Mouse (Mus musculus): ENCODE data around the gene Reln. TPM values are rescaled to one million over a fixed set of nuclear protein-coding genes. Genes with fewer than 3 reads are reported as not detected.

Gene Reln
- polyA plus RNA-seq, 1 experiment from 2014 or later, result 10.6 TPM

DNA sequence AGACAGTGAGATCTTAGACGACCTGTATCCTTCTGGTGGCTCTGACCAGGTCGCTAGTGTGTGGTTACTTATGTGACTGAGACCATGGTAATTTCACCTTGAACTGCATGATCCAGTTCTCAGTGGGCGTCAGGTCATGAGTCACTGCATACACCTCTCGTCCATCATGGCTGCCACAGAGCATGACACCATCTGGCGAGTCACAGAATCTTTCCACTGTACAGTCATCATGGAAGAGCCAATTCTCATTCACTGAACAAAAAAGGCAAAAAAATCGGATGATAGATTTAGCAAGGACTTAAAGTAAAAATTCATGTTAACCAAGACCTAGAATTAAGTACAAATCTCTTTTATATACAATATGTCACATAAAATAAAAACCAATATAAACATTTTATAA lies 424.2 kb downstream of the Reln start:
- H3K4me3 ChIP-seq (ENCODE audit: low read depth, low read length), result no peak overlapping the region
- 78% methylated on average over 6 of the region's 6 CpGs for WGBS
- ATAC-seq (ENCODE audit: low FRiP score) (no peak), DNase-seq (ENCODE audit: low spot score) (no peak)
- no peak overlapping the region for H3K9ac ChIP-seq (ENCODE audit: low read depth, low read length)
- H3K9me3 ChIP-seq (ENCODE audit: control insufficient read depth, low read length), result no peaks in the 10 kb centered on the region
- no peaks in the 10 kb centered on the region for H3K27me3 ChIP-seq (ENCODE audit: control insufficient read depth, insufficient read depth, low read length)
- no peaks in the 10 kb centered on the region for H3K36me3 ChIP-seq (ENCODE audit: control insufficient read depth, insufficient read depth, low read length)
- no peaks in the 10 kb centered on the region for H3K4me1 ChIP-seq (replicated peaks; ENCODE audit: control insufficient read depth, insufficient read depth, low read length)
- no peak overlapping the region for H3K4me2 ChIP-seq (replicated peaks; ENCODE audit: low read depth, low read length)
- H3K27ac ChIP-seq (ENCODE audit: low read depth, low read length), result no peak overlapping the region

DNA sequence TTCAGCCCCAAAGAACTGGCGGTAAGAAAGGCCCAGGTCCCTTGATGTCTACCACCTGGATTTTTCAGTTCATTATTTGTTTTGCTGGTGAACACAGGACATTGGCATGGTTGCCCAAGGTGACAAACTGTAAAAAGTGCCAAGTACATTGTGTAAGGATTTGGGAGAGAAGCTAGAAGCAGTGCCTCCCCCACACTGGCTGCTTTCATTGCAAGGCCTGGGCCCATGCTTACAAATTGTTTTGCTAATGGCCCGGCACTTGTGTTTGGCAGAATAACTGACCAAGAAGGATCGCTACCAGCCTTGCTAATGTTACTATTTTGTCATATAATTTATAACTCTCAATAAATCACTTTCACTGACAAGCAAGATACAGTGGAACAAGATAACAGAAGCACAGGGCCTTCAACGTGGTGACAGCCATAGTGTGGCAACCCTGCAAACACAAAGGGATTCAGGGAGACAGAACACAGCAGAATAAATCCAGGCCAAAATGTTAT lies 425.2 kb downstream of the Reln start:
- DNase-seq (ENCODE audit: low spot score), result no peak
- no peaks in the 10 kb centered on the region for H3K9me3 ChIP-seq (ENCODE audit: control insufficient read depth, low read length)
- H3K27ac ChIP-seq (ENCODE audit: low read depth, low read length), result no peak overlapping the region
- no peaks in the 10 kb centered on the region for H3K36me3 ChIP-seq (ENCODE audit: control insufficient read depth, insufficient read depth, low read length)
- H3K9ac ChIP-seq (ENCODE audit: low read depth, low read length), result no peak overlapping the region
- no peak overlapping the region for H3K4me3 ChIP-seq (ENCODE audit: low read depth, low read length)
- no peak overlapping the region for H3K4me2 ChIP-seq (replicated peaks; ENCODE audit: low read depth, low read length)
- no peaks in the 10 kb centered on the region for H3K27me3 ChIP-seq (ENCODE audit: control insufficient read depth, insufficient read depth, low read length)
- WGBS, result 76% methylated on average over 4 of the region's 4 CpGs
- ATAC-seq (ENCODE audit: low FRiP score), result no peak
- no peaks in the 10 kb centered on the region for H3K4me1 ChIP-seq (replicated peaks; ENCODE audit: control insufficient read depth, insufficient read depth, low read length)

DNA sequence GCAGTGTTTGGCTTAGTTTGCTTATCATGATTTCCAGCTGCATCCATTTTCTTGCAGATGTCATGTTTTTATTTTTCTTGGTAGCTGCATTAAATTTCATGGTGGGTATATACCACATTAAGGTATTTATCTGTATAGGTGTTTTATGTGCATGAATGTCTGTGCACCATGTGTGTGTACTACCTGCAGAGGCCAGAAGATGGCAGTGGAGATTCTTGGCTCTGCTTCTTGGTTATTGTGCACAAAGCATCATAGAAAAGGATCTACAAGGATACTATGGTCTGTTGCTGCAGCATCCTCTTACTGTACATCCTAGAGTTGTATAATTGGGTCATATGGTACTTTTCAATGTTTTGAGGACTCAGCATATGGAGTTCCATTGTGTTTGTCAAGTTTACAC lies 428.5 kb downstream of the Reln start:
- Histone ChIP-seq H3K27ac (ENCODE audit: low read depth, low read length) (no peak overlapping the region), H3K27me3 (ENCODE audit: control insufficient read depth, insufficient read depth, low read length) (no peaks in the 10 kb centered on the region), H3K36me3 (ENCODE audit: control insufficient read depth, insufficient read depth, low read length) (no peaks in the 10 kb centered on the region), H3K4me2 (replicated peaks; ENCODE audit: low read depth, low read length) (no peak overlapping the region), H3K4me1 (replicated peaks; ENCODE audit: control insufficient read depth, insufficient read depth, low read length) (no peaks in the 10 kb centered on the region), H3K4me3 (ENCODE audit: low read depth, low read length) (no peak overlapping the region), H3K9ac (ENCODE audit: low read depth, low read length) (no peak overlapping the region), H3K9me3 (ENCODE audit: control insufficient read depth, low read length) (no peaks in the 10 kb centered on the region)
- DNase-seq (ENCODE audit: low spot score), result no peak
- no peak for ATAC-seq (ENCODE audit: low FRiP score)

- ATAC-seq (ENCODE audit: low FRiP score), result no peak
- Histone ChIP-seq H3K36me3 (ENCODE audit: control insufficient read depth, insufficient read depth, low read length) (no peaks in the 10 kb centered on the region), H3K4me2 (replicated peaks; ENCODE audit: low read depth, low read length) (no peak overlapping the region), H3K4me1 (replicated peaks; ENCODE audit: control insufficient read depth, insufficient read depth, low read length) (no peaks in the 10 kb centered on the region), H3K4me3 (ENCODE audit: low read depth, low read length) (no peak overlapping the region), H3K9ac (ENCODE audit: low read depth, low read length) (no peak overlapping the region), H3K27me3 (ENCODE audit: control insufficient read depth, insufficient read depth, low read length) (no peaks in the 10 kb centered on the region), H3K9me3 (ENCODE audit: control insufficient read depth, low read length) (no peaks in the 10 kb centered on the region), H3K27ac (ENCODE audit: low read depth, low read length) (no peak overlapping the region)
- WGBS, result 75% methylated on average over 3 of the region's 3 CpGs
- DNase-seq (ENCODE audit: low spot score), result no peak
These were observed 429.7 kb downstream of the Reln start for GRCm38 (mm10) chr5:21914776-21915175.

- H3K9me3 ChIP-seq (ENCODE audit: control insufficient read depth, low read length), result no peaks in the 10 kb centered on the region
- no peaks in the 10 kb centered on the region for H3K27me3 ChIP-seq (ENCODE audit: control insufficient read depth, insufficient read depth, low read length)
- no peak overlapping the region for H3K4me3 ChIP-seq (ENCODE audit: low read depth, low read length)
- no peak overlapping the region for H3K27ac ChIP-seq (ENCODE audit: low read depth, low read length)
- H3K36me3 ChIP-seq (ENCODE audit: control insufficient read depth, insufficient read depth, low read length), result no peaks in the 10 kb centered on the region
- ATAC-seq (ENCODE audit: low FRiP score) (no peak), DNase-seq (ENCODE audit: low spot score) (no peak)
- 87% methylated on average over 23 of the region's 23 CpGs for WGBS
- no peaks in the 10 kb centered on the region for H3K4me1 ChIP-seq (replicated peaks; ENCODE audit: control insufficient read depth, insufficient read depth, low read length)
- H3K4me2 ChIP-seq (replicated peaks; ENCODE audit: low read depth, low read length), result no peak overlapping the region
- H3K9ac ChIP-seq (ENCODE audit: low read depth, low read length), result no peak overlapping the region
These were observed 431.5 kb downstream of the Reln start for GRCm38 (mm10) chr5:21912835-21913530.

- Histone ChIP-seq H3K27ac (ENCODE audit: low read depth, low read length) (no peak overlapping the region), H3K27me3 (ENCODE audit: control insufficient read depth, insufficient read depth, low read length) (no peaks in the 10 kb centered on the region), H3K4me2 (replicated peaks; ENCODE audit: low read depth, low read length) (no peak overlapping the region), H3K4me1 (replicated peaks; ENCODE audit: control insufficient read depth, insufficient read depth, low read length) (no peaks in the 10 kb centered on the region), H3K36me3 (ENCODE audit: control insufficient read depth, insufficient read depth, low read length) (no peaks in the 10 kb centered on the region), H3K9me3 (ENCODE audit: control insufficient read depth, low read length) (no peaks in the 10 kb centered on the region), H3K4me3 (ENCODE audit: low read depth, low read length) (no peak overlapping the region), H3K9ac (ENCODE audit: low read depth, low read length) (no peak overlapping the region)
- ATAC-seq (ENCODE audit: low FRiP score) (no peak), DNase-seq (ENCODE audit: low spot score) (no peak)
- WGBS, result 92% methylated on average over 12 of the region's 12 CpGs
These were observed 433.8 kb downstream of the Reln start for GRCm38 (mm10) chr5:21910726-21911125.

DNA sequence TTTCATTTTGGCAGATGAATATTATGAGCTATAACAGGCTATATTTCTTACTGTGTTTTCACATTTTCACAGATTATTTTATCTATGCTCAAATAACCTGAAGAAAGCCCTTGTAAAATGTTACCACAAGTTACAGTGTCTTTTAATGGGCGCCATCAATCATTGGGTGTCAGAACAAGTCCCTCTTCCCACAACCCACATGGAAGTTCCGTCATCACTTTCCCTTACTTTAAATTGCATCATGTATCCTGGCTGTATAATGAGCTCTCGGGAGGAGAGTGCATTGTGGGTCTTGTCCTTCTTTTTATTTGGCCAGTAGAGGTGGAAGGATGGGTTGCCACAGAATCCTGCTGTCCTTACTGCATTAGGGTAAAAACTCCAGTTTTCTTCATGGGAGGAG lies 434.8 kb downstream of the Reln start:
- H3K4me1 ChIP-seq (replicated peaks; ENCODE audit: control insufficient read depth, insufficient read depth, low read length), result no peaks in the 10 kb centered on the region
- no peak overlapping the region for H3K9ac ChIP-seq (ENCODE audit: low read depth, low read length)
- H3K4me3 ChIP-seq (ENCODE audit: low read depth, low read length), result no peak overlapping the region
- 90% methylated on average over 3 of the region's 3 CpGs for WGBS
- no peak overlapping the region for H3K4me2 ChIP-seq (replicated peaks; ENCODE audit: low read depth, low read length)
- H3K27me3 ChIP-seq (ENCODE audit: control insufficient read depth, insufficient read depth, low read length), result no peaks in the 10 kb centered on the region
- no peaks in the 10 kb centered on the region for H3K9me3 ChIP-seq (ENCODE audit: control insufficient read depth, low read length)
- H3K36me3 ChIP-seq (ENCODE audit: control insufficient read depth, insufficient read depth, low read length), result no peaks in the 10 kb centered on the region
- H3K27ac ChIP-seq (ENCODE audit: low read depth, low read length), result no peak overlapping the region
- DNase-seq (ENCODE audit: low spot score) (no peak), ATAC-seq (ENCODE audit: low FRiP score) (no peak)

- Histone ChIP-seq H3K9ac (ENCODE audit: low read depth, low read length) (no peak overlapping the region), H3K9me3 (ENCODE audit: control insufficient read depth, low read length) (no peaks in the 10 kb centered on the region), H3K27ac (ENCODE audit: low read depth, low read length) (no peak overlapping the region), H3K4me3 (ENCODE audit: low read depth, low read length) (no peak overlapping the region), H3K36me3 (ENCODE audit: control insufficient read depth, insufficient read depth, low read length) (no peaks in the 10 kb centered on the region), H3K27me3 (ENCODE audit: control insufficient read depth, insufficient read depth, low read length) (no peaks in the 10 kb centered on the region), H3K4me1 (replicated peaks; ENCODE audit: control insufficient read depth, insufficient read depth, low read length) (0 out of 2 replicates have a peak, but pooled peaks cover 2% of the 10 kb centered on the region), H3K4me2 (replicated peaks; ENCODE audit: low read depth, low read length) (no peak overlapping the region)
- 71% methylated on average over 12 of the region's 12 CpGs for WGBS
- no peak for ATAC-seq (ENCODE audit: low FRiP score)
- no peak for DNase-seq (ENCODE audit: low spot score)
These were observed 443.1 kb downstream of the Reln start for GRCm38 (mm10) chr5:21901411-21901810.

GRCm38 (mm10) chr5:21900891-21901290 lies 443.6 kb downstream of the Reln start:
- H3K27ac ChIP-seq (ENCODE audit: low read depth, low read length), result no peak overlapping the region
- DNase-seq (ENCODE audit: low spot score) (no peak), ATAC-seq (ENCODE audit: low FRiP score) (no peak)
- no peaks in the 10 kb centered on the region for H3K9me3 ChIP-seq (ENCODE audit: control insufficient read depth, low read length)
- H3K4me1 ChIP-seq (replicated peaks; ENCODE audit: control insufficient read depth, insufficient read depth, low read length), result 0 out of 2 replicates have a peak, but pooled peaks cover 2% of the 10 kb centered on the region
- WGBS, result 72% methylated on average over 6 of the region's 6 CpGs
- H3K27me3 ChIP-seq (ENCODE audit: control insufficient read depth, insufficient read depth, low read length), result no peaks in the 10 kb centered on the region
- H3K4me3 ChIP-seq (ENCODE audit: low read depth, low read length), result no peak overlapping the region
- no peak overlapping the region for H3K4me2 ChIP-seq (replicated peaks; ENCODE audit: low read depth, low read length)
- no peak overlapping the region for H3K9ac ChIP-seq (ENCODE audit: low read depth, low read length)
- no peaks in the 10 kb centered on the region for H3K36me3 ChIP-seq (ENCODE audit: control insufficient read depth, insufficient read depth, low read length)

Measured in hindbrain, embryonic 11.5 days (tissue).